ENCODE assay signal across 8 mouse cellular contexts in genomic region chr7:100178016-100178890, GRCm38 (mm10). TPM values are rescaled to one million over a fixed set of nuclear protein-coding genes. Genes with fewer than 3 reads are reported as not detected.
DNase-seq lines count a peak whose midpoint lies in the region; ATAC-seq and TF ChIP-seq lines count a peak whose summit lies in the region.

No protein-coding gene starts in this region.

- H3K27ac ChIP-seq in cortical plate, adult 2 months (ENCODE audit: insufficient read depth, low read length), result no peak overlapping the region
- no peak overlapping the region for H3K27ac ChIP-seq in hindbrain, embryonic 13.5 days

- peaks cover 67% of the 10 kb centered on the region for H3K27me3 ChIP-seq in hindbrain, embryonic 13.5 days

- H3K4me2 ChIP-seq in hindbrain, embryonic 13.5 days, result peak overlapping the region; percentile 69

- H3K9me3 ChIP-seq in hindbrain, embryonic 13.5 days, result no peaks in the 10 kb centered on the region

- H3K4me3 ChIP-seq in cortical plate, adult 2 months (ENCODE audit: insufficient read depth, low read length), result peak overlapping the region; percentile 20
- H3K4me3 ChIP-seq in hindbrain, embryonic 13.5 days, result peak overlapping the region; percentile 39

- peak overlapping the region; percentile 67 for H3K9ac ChIP-seq in hindbrain, embryonic 13.5 days

- no peaks in the 10 kb centered on the region for H3K36me3 ChIP-seq in hindbrain, embryonic 13.5 days

- ATAC-seq in hindbrain, embryonic 13.5 days (ENCODE audit: low FRiP score), result peak; percentile 74; the same call in 1 of the 2 replicates

- no peak for TF ChIP-seq POLR2A in cortical plate, adult 2 months (IDR thresholded peaks at IDR 0.05; ENCODE audit: extremely low read depth, insufficient read depth, low read length)

- 8% methylated on average over 30 of the region's 30 CpGs for WGBS in hindbrain, embryonic 13.5 days

- no peak for TF ChIP-seq CTCF in cortical plate, adult 2 months (IDR thresholded peaks at IDR 0.05; ENCODE audit: extremely low read depth, insufficient read depth, low read length)

- H3K4me1 ChIP-seq in cortical plate, adult 2 months (ENCODE audit: control insufficient read depth, insufficient read depth, low read length), result no peaks in the 10 kb centered on the region
- peaks cover 13% of the 10 kb centered on the region for H3K4me1 ChIP-seq in hindbrain, embryonic 13.5 days (replicated peaks)

- peak; percentile 59 for DNase-seq in MEL-GATA-1-ER (ENCODE audit: extremely low read depth, low read depth)
- DNase-seq in gastrocnemius, adult 18-20 months (ENCODE audit: low spot score), result peak; percentile 51
- DNase-seq in left cerebral cortex, adult 18-20 months (ENCODE audit: low spot score in 2 of 2), result peak; percentile 55 to 69
- peak; percentile 65 for DNase-seq in lung, postnatal 25 days (ENCODE audit: low spot score)
- DNase-seq in right cerebral cortex, adult 18-20 months, result peak; percentile 74
- DNase-seq in urinary bladder, postnatal 36 days (ENCODE audit: low spot score in 2 of 2), result peak; percentile 37 to 76

RNA-seq across cellular contexts. Expression of gene Kcne3, which starts 2.0 kb away (rescaled TPM):
- 0.44 and 0.57 TPM in 2 replicates for polyA plus RNA-seq in cortical plate, adult 2 months (2012; rRNA removed)
- total RNA-seq in gastrocnemius, adult 18-20 months (2021), result under 1 TPM; 0.39 to 0.55 TPM
- 0.58 and 0.66 TPM in 2 replicates for polyA plus RNA-seq in hindbrain, embryonic 13.5 days (2015; fragmentation: Nextera tagmentation; extraction: Ambion mirVana)
- under 1 TPM in 1 of 2 experiments, not detected in 1; 0.37 TPM for total RNA-seq in left cerebral cortex, adult 18-20 months (2021)

RNA-seq across cellular contexts. Expression of gene Lipt2, which starts 19.2 kb away (rescaled TPM):
- polyA plus RNA-seq in cortical plate, adult 2 months (2012; rRNA removed), result 7.8 and 8.9 TPM in 2 replicates
- 1 to 10 TPM; 3.9 to 4.3 TPM for total RNA-seq in gastrocnemius, adult 18-20 months (2021)
- polyA plus RNA-seq in hindbrain, embryonic 13.5 days (2015; fragmentation: Nextera tagmentation; extraction: Ambion mirVana), result 16.3 and 17.3 TPM in 2 replicates
- 1 to 10 TPM; 4.7 to 5.4 TPM for total RNA-seq in left cerebral cortex, adult 18-20 months (2021)

RNA-seq across cellular contexts. Expression of gene Pgm2l1, which starts 48.9 kb away (rescaled TPM):
- polyA plus RNA-seq in cortical plate, adult 2 months (2012; rRNA removed), result 91.0 and 97.7 TPM in 2 replicates
- 10 to 100 TPM; 18.1 to 19.3 TPM for total RNA-seq in gastrocnemius, adult 18-20 months (2021)
- 21.0 and 21.4 TPM in 2 replicates for polyA plus RNA-seq in hindbrain, embryonic 13.5 days (2015; fragmentation: Nextera tagmentation; extraction: Ambion mirVana)
- 100 to 1,000 TPM; 250 to 271 TPM for total RNA-seq in left cerebral cortex, adult 18-20 months (2021)

RNA-seq across cellular contexts. Expression of gene Pold3, which starts 56.9 kb away (rescaled TPM):
- 31.2 and 31.8 TPM in 2 replicates for polyA plus RNA-seq in cortical plate, adult 2 months (2012; rRNA removed)
- 1 to 10 TPM; 4.8 to 5.2 TPM for total RNA-seq in gastrocnemius, adult 18-20 months (2021)
- polyA plus RNA-seq in hindbrain, embryonic 13.5 days (2015; fragmentation: Nextera tagmentation; extraction: Ambion mirVana), result 43.7 and 45.0 TPM in 2 replicates
- 10 to 100 TPM; 33.4 to 38.0 TPM for total RNA-seq in left cerebral cortex, adult 18-20 months (2021)

Comparison
In these comparisons a context has a peak if more than half of its experiments do, and no peak if none do; other contexts are left out.
1. RNA of gene Pgm2l1, which starts 48.9 kb away (total RNA-seq): 250 to 271 TPM in left cerebral cortex, adult 18-20 months; 18.1 to 19.3 TPM in gastrocnemius, adult 18-20 months; every median in the first group is over 10 times any median in the second.
2. Peak in every context shown above with its lines, with median percentiles within 50 percentile points of each other: DNase-seq.